Mouse (Mus musculus): Measurements from ENCODE around the gene Ddx42. TPM values are rescaled to one million over a fixed set of nuclear protein-coding genes. Genes with fewer than 3 reads are reported as not detected.
"Not testable (repeated sequence)": the region's sequence is repeated elsewhere in the genome, so short reads cannot be mapped to it uniquely, and the experiment has no call there.

Ddx42 gene
- polyA plus RNA-seq, 1 experiment from 2014 or later = 92.1 TPM

DNA sequence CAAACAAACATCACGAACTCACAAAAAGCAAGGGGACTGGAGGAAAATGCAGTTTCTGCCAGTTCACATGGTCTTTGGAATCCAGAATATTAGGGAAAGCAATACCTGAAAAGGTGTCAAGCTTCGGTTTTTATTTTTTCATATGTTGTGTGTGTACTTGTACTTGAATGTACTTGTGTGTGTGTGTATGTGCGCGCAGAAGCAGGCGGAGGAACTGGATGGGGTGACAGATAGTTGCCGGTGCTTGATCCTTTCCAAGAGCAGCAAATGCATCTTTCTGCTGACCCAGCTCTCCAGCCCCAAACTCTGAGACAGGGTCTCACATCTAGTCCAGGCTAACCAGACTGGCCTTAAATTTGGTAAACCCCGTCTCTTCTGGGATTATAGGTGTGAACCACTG is 21.8 kb upstream of the Ddx42 start:
- H3K4me1 ChIP-seq (ENCODE audit: control insufficient read depth, insufficient read depth, low read length) = peaks cover 10% of the 10 kb centered on the region
- 90% methylated on average over 7 of the region's 7 CpGs for WGBS
- H3K9ac ChIP-seq (ENCODE audit: low read depth, low read length) = no peak overlapping the region
- no peak overlapping the region for H3K27ac ChIP-seq (ENCODE audit: low read length)
- H3K36me3 ChIP-seq (ENCODE audit: control insufficient read depth, insufficient read depth, low read length) = peaks cover 11% of the 10 kb centered on the region
- H3K4me3 ChIP-seq (ENCODE audit: low read depth, low read length) = no peak overlapping the region
- no peaks in the 10 kb centered on the region for H3K27me3 ChIP-seq (ENCODE audit: control insufficient read depth, insufficient read depth, low read depth, low read length)
- ATAC-seq = no peak
- no peak overlapping the region for H3K4me2 ChIP-seq (ENCODE audit: low read length)
- H3K9me3 ChIP-seq (replicated peaks; ENCODE audit: control insufficient read depth, low read length, poor library complexity, severe bottlenecking) = no peaks in the 10 kb centered on the region

GRCm38 (mm10) chr11:106195341-106195740 is 21.4 kb upstream of the Ddx42 start:
- no peak overlapping the region for H3K9ac ChIP-seq (ENCODE audit: low read depth, low read length)
- no peaks in the 10 kb centered on the region for H3K9me3 ChIP-seq (replicated peaks; ENCODE audit: control insufficient read depth, low read length, poor library complexity, severe bottlenecking)
- H3K4me1 ChIP-seq (ENCODE audit: control insufficient read depth, insufficient read depth, low read length) = peaks cover 10% of the 10 kb centered on the region
- no peaks in the 10 kb centered on the region for H3K27me3 ChIP-seq (ENCODE audit: control insufficient read depth, insufficient read depth, low read depth, low read length)
- no peak for ATAC-seq
- no peak overlapping the region for H3K4me3 ChIP-seq (ENCODE audit: low read depth, low read length)
- H3K4me2 ChIP-seq (ENCODE audit: low read length) = no peak overlapping the region
- H3K36me3 ChIP-seq (ENCODE audit: control insufficient read depth, insufficient read depth, low read length) = peaks cover 11% of the 10 kb centered on the region
- H3K27ac ChIP-seq (ENCODE audit: low read length) = no peak overlapping the region

DNA sequence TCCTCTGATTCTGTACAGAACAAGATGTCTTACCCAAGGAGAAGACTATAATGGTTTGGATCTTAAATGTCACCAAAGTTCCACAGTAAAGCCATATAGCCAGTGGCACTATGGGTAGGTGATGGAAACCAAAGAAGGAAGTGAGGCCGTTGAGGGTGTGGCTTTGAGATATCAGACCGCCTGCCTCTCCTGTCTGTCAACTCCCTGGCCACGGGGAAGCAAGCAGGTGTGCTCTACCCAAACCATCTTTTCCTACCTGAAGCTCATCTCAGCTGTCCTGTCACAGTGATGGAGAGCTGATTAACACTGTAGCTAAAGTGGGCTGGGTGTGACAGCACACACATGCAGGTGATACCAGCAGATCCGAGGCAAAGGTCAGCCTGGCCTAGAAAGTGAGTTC is 18.4 kb upstream of the Ddx42 start:
- peaks cover 4% of the 10 kb centered on the region; the same call in 1 of the 2 replicates for H3K4me1 ChIP-seq (ENCODE audit: control insufficient read depth, insufficient read depth, low read length)
- H3K36me3 ChIP-seq (ENCODE audit: control insufficient read depth, insufficient read depth, low read length) = peaks cover 24% of the 10 kb centered on the region
- no peak overlapping the region for H3K4me2 ChIP-seq (ENCODE audit: low read length)
- WGBS = 95% methylated on average over 4 of the region's 4 CpGs
- H3K9ac ChIP-seq (ENCODE audit: low read depth, low read length) = no peak overlapping the region
- H3K4me3 ChIP-seq (ENCODE audit: low read depth, low read length) = no peak overlapping the region
- no peaks in the 10 kb centered on the region for H3K9me3 ChIP-seq (replicated peaks; ENCODE audit: control insufficient read depth, low read length, poor library complexity, severe bottlenecking)
- no peak for ATAC-seq
- H3K27ac ChIP-seq (ENCODE audit: low read length) = no peak overlapping the region
- no peaks in the 10 kb centered on the region for H3K27me3 ChIP-seq (ENCODE audit: control insufficient read depth, insufficient read depth, low read depth, low read length)

DNA sequence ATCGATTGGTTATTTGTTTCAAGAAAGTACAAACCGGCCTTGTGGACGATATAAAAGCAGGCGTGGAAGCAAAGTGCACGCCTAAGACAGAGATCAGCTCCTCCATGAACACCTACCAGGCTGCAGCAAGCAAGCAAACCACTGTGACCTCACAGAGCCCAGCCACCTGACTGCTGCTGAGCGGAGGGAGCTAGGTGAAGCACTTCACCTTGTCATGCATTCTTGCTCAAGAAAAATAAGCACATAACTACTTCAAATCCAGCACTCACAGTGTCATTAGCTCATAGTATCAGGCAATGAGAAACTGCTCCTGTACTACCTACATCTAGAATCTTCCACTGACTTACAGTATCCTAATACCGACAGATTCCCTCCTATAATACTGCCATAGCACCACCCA is 16.7 kb upstream of the Ddx42 start:
- H3K9me3 ChIP-seq (replicated peaks; ENCODE audit: control insufficient read depth, low read length, poor library complexity, severe bottlenecking); H3K4me3 ChIP-seq (ENCODE audit: low read depth, low read length); H3K4me1 ChIP-seq (ENCODE audit: control insufficient read depth, insufficient read depth, low read length); H3K27me3 ChIP-seq (ENCODE audit: control insufficient read depth, insufficient read depth, low read depth, low read length); H3K4me2 ChIP-seq (ENCODE audit: low read length); H3K27ac ChIP-seq (ENCODE audit: low read length); ATAC-seq; H3K9ac ChIP-seq (ENCODE audit: low read depth, low read length): not testable (repeated sequence)
- peaks cover 30% of the 10 kb centered on the region for H3K36me3 ChIP-seq (ENCODE audit: control insufficient read depth, insufficient read depth, low read length)
- 93% methylated on average over 7 of the region's 7 CpGs for WGBS

DNA sequence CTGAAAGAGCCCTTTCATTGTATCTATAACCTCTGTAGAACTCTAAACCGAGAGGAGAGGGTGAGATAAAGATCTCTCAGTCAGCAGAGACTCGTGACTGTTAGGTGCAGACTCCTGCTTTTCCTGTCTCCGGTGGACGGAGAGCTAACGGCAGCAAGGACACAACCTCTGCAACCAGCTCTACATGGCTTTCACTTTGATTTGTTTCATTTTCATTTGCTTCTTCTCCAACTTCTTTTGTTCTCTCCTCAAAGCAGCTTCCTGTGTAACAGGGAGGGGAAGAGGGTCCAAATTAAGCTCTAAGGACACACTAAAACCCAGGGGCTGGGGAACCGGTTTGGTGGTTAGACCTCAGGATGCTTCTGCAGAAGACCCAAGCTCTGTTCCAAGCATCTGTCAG is 16.0 kb upstream of the Ddx42 start:
- Histone ChIP-seq H3K9me3 (replicated peaks; ENCODE audit: control insufficient read depth, low read length, poor library complexity, severe bottlenecking) (no peaks in the 10 kb centered on the region), H3K4me1 (ENCODE audit: control insufficient read depth, insufficient read depth, low read length) (no peaks in the 10 kb centered on the region), H3K27me3 (ENCODE audit: control insufficient read depth, insufficient read depth, low read depth, low read length) (no peaks in the 10 kb centered on the region), H3K27ac (ENCODE audit: low read length) (no peak overlapping the region), H3K9ac (ENCODE audit: low read depth, low read length) (no peak overlapping the region), H3K36me3 (ENCODE audit: control insufficient read depth, insufficient read depth, low read length) (peaks cover 35% of the 10 kb centered on the region), H3K4me3 (ENCODE audit: low read depth, low read length) (no peak overlapping the region), H3K4me2 (ENCODE audit: low read length) (no peak overlapping the region)
- ATAC-seq = no peak
- 91% methylated on average over 6 of the region's 6 CpGs for WGBS

DNA sequence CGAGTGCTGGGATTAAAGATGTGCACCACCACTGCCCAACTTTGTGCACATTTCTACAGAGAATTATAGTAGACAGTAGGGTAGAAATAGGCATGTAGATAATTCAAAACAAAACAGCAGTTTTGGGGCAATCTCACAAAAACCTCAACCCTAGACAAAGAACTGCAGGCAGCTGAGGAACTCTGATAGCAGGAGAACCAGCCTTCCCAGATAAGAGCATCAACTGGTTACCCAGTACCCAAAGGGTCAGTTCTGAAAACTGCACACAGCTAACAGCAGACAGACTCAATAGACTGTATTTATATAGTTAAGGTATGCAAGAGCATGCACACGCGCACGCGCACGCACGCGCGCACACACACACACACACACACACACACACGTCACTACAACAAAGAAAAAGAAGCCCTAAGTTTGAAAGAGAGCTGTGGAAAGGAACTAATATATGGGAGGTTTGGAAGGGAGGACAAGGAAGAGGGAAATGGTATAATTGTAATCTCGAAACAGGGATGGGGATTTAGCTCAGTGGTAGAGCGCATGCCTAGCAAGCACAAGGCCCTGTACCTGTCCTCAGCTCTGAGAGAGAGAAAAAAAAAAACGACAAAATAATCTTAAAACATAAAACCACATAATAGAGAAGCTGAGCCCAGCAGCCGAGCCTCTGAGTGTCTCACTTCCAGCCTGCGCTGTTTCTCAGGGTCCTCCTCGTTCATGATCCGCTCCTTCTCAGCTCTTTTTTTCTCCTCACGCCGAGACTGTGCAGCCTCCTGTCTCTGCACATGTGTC is 15.2 kb upstream of the Ddx42 start:
- 94% methylated on average over 19 of the region's 19 CpGs for WGBS
- no peak overlapping the region for H3K4me3 ChIP-seq (ENCODE audit: low read depth, low read length)
- H3K4me1 ChIP-seq (ENCODE audit: control insufficient read depth, insufficient read depth, low read length) = no peaks in the 10 kb centered on the region
- H3K36me3 ChIP-seq (ENCODE audit: control insufficient read depth, insufficient read depth, low read length) = peaks cover 35% of the 10 kb centered on the region
- H3K9me3 ChIP-seq (replicated peaks; ENCODE audit: control insufficient read depth, low read length, poor library complexity, severe bottlenecking) = no peaks in the 10 kb centered on the region
- no peak for ATAC-seq
- H3K9ac ChIP-seq (ENCODE audit: low read depth, low read length) = no peak overlapping the region
- H3K4me2 ChIP-seq (ENCODE audit: low read length) = no peak overlapping the region
- no peaks in the 10 kb centered on the region for H3K27me3 ChIP-seq (ENCODE audit: control insufficient read depth, insufficient read depth, low read depth, low read length)
- no peak overlapping the region for H3K27ac ChIP-seq (ENCODE audit: low read length)

GRCm38 (mm10) chr11:106202123-106202465 is 14.6 kb upstream of the Ddx42 start, which contains the start of gene Strada:
Gene Strada, minus strand, starts transcription at chr11:106202168.
- Histone ChIP-seq H3K9ac (ENCODE audit: low read depth, low read length) (no peak within 1 kb of the TSS), H3K4me2 (ENCODE audit: low read length) (no peak within 1 kb of the TSS), H3K4me1 (ENCODE audit: control insufficient read depth, insufficient read depth, low read length) (no peaks in the 10 kb centered on the region), H3K9me3 (replicated peaks; ENCODE audit: control insufficient read depth, low read length, poor library complexity, severe bottlenecking) (no peaks in the 10 kb centered on the region), H3K27ac (ENCODE audit: low read length) (no peak within 1 kb of the TSS), H3K27me3 (ENCODE audit: control insufficient read depth, insufficient read depth, low read depth, low read length) (no peaks in the 10 kb centered on the region), H3K4me3 (ENCODE audit: low read depth, low read length) (no peak within 1 kb of the TSS), H3K36me3 (ENCODE audit: control insufficient read depth, insufficient read depth, low read length) (peaks cover 37% of the 10 kb centered on the region)
- 87% methylated on average over 5 of the region's 5 CpGs for WGBS
- ATAC-seq = no peak

DNA sequence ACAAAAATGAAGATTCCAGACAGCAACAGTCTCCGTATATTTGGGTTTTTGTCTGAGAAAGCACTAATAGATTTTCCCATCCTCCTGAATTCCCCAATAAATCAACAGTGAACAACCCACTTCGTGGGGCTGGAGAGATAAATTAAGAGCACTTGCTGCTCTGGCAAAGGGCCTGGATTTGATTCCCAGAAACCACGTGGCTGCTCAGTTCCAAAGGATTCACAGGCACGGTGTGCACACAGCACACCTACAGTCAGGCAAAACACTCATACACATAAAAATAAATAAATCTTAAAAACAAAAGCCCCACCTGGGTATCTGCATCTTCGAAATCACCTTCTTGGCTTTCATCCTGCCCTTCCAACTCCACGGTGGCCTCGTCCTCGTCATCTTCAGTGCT is 4.0 kb upstream of the Ddx42 start:
- H3K4me1 ChIP-seq (ENCODE audit: control insufficient read depth, insufficient read depth, low read length) = peaks cover 16% of the 10 kb centered on the region
- ATAC-seq = no peak
- H3K9ac ChIP-seq (ENCODE audit: low read depth, low read length) = no peak overlapping the region
- H3K4me3 ChIP-seq (ENCODE audit: low read depth, low read length) = no peak overlapping the region
- WGBS = 92% methylated on average over 8 of the region's 8 CpGs
- H3K27ac ChIP-seq (ENCODE audit: low read length) = no peak overlapping the region
- no peaks in the 10 kb centered on the region for H3K9me3 ChIP-seq (replicated peaks; ENCODE audit: control insufficient read depth, low read length, poor library complexity, severe bottlenecking)
- no peak overlapping the region for H3K4me2 ChIP-seq (ENCODE audit: low read length)
- H3K27me3 ChIP-seq (ENCODE audit: control insufficient read depth, insufficient read depth, low read depth, low read length) = no peaks in the 10 kb centered on the region
- H3K36me3 ChIP-seq (ENCODE audit: control insufficient read depth, insufficient read depth, low read length) = peaks cover 28% of the 10 kb centered on the region

DNA sequence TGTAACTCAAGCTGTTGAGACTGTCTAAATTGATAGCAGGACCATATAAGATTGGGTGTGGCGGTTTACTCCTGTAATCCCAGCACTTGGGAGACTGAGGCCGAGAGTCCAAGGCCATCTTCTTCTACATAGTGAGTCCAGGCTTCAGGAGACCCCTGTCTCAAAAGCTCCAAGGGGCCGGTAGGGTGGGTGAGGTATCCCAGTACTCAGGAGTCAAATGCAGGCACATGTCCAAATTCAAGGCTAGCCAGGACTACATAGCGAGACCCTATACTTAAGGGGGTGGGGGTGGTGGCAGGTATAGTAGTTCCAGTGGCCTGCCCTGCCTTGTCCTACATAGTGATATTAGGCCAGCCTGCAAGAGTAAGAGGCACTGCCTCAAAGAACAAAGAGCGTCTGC is 1.9 kb upstream of the Ddx42 start:
- Histone ChIP-seq H3K4me2 (ENCODE audit: low read length) (peak overlapping the region; percentile 67; the same call in 1 of the 2 replicates), H3K4me3 (ENCODE audit: low read depth, low read length) (no peak overlapping the region; the same call in 1 of the 2 replicates), H3K27me3 (ENCODE audit: control insufficient read depth, insufficient read depth, low read depth, low read length) (no peaks in the 10 kb centered on the region), H3K9me3 (replicated peaks; ENCODE audit: control insufficient read depth, low read length, poor library complexity, severe bottlenecking) (no peaks in the 10 kb centered on the region), H3K36me3 (ENCODE audit: control insufficient read depth, insufficient read depth, low read length) (peaks cover 16% of the 10 kb centered on the region), H3K4me1 (ENCODE audit: control insufficient read depth, insufficient read depth, low read length) (peaks cover 32% of the 10 kb centered on the region), H3K27ac (ENCODE audit: low read length) (no peak overlapping the region), H3K9ac (ENCODE audit: low read depth, low read length) (no peak overlapping the region)
- 96% methylated on average over 5 of the region's 5 CpGs for WGBS
- ATAC-seq = no peak
